Mouse (Mus musculus) kidney, postnatal 0 days (tissue): ENCODE results near the gene Rnf111. TPM values are rescaled to one million over a fixed set of nuclear protein-coding genes. Genes with fewer than 3 reads are reported as not detected.

Experiments used
- ATAC-seq: fragments of 200-750 bp; cut with Nextera tagmentation; replicated peaks from 2 replicates; pipeline ENCODE4 v1.8.0; 2017; ENCODE audit warnings: low read depth, moderate number of reproducible peaks, moderate TSS enrichment, moderate library complexity; ENCODE audit not compliant: low FRiP score
- DNase-seq: peaks from one replicate; pipeline ENCODE4 v3.0.0-alpha.2; 2016; ENCODE audit warnings: low spot score
- H3K27ac ChIP-seq: fragments of 300-500 bp; sonication (generic); 2 replicates; pipeline ENCODE4 v1.5.1; 2014; ENCODE audit warnings: mild to moderate bottlenecking
- H3K27me3 ChIP-seq: fragments of 300-500 bp; sonication (generic); 2 replicates; pipeline ENCODE4 v1.6.1; 2014; ENCODE audit warnings: low read length, mixed read lengths; ENCODE audit not compliant: insufficient read depth
- H3K36me3 ChIP-seq: fragments of 300-500 bp; sonication (generic); 2 replicates; pipeline ENCODE4 v1.6.1; 2014; ENCODE audit warnings: low read length, mixed read lengths; ENCODE audit not compliant: insufficient read depth
- H3K4me1 ChIP-seq: fragments of 300-500 bp; sonication (generic); replicated peaks from 2 replicates; pipeline ENCODE4 v1.6.1; 2014; ENCODE audit warnings: antibody characterized with exemption, low read length, mixed read lengths; ENCODE audit not compliant: insufficient read depth
- H3K4me2 ChIP-seq: fragments of 300-500 bp; sonication (generic); 2 replicates; pipeline ENCODE4 v1.6.1; 2014; ENCODE audit warnings: mild to moderate bottlenecking, low read length, moderate library complexity, mixed read lengths
- H3K4me3 ChIP-seq: fragments of 300-500 bp; sonication (generic); replicated peaks from 2 replicates; pipeline ENCODE4 v1.5.1; 2014; ENCODE audit warnings: low read depth, low read length
- H3K9ac ChIP-seq: fragments of 300-500 bp; sonication (generic); 2 replicates; pipeline ENCODE4 v1.6.1; 2014; ENCODE audit warnings: low read depth, low read length
- H3K9me3 ChIP-seq: fragments of 300-500 bp; sonication (generic); replicated peaks from 2 replicates; pipeline ENCODE4 v1.6.1; 2016; ENCODE audit warnings: low read length, inconsistent platforms, mixed read lengths
- CTCF ChIP-seq: IDR thresholded peaks from 2 replicates; pipeline ENCODE4 v1.5.1; 2016; ENCODE audit warnings: antibody characterized with exemption, low read depth, mild to moderate bottlenecking, moderate library complexity
- WGBS: fragments of 180-500 bp; shearing (Covaris S2); extraction: QIAGEN DNeasy Blood & Tissue Kit; methylation state at CpG from one replicate; pipeline ENCODE4 v1.1.7; 2014; 5-methylcytosine and 5-hydroxymethylcytosine counted together
- polyA plus RNA-seq: library from polyadenylated mRNA; unstranded; fragments of >200 nt; fragmentation: Nextera tagmentation; extraction: Ambion mirVana; gene quantifications from 2 replicates; pipeline ENCODE4 v1.2.1, GENCODE M21; 2015

Gene Rnf111
- polyA plus RNA-seq, 1 experiment from 2014 or later = 23.1 TPM

GRCm38 (mm10) chr9:70520651-70521050 is 17.1 kb upstream of the Rnf111 start:
- no peak overlapping the region for H3K27ac ChIP-seq
- no peak for DNase-seq
- no peak overlapping the region for H3K4me2 ChIP-seq
- H3K4me3 ChIP-seq = no peak overlapping the region
- H3K4me1 ChIP-seq = no peaks in the 10 kb centered on the region
- no peak for TF ChIP-seq CTCF
- H3K36me3 ChIP-seq = no peaks in the 10 kb centered on the region
- ATAC-seq = no peak
- WGBS = 79% methylated on average over 3 of the region's 3 CpGs
- H3K9ac ChIP-seq = no peak overlapping the region
- no peaks in the 10 kb centered on the region for H3K9me3 ChIP-seq
- H3K27me3 ChIP-seq = no peaks in the 10 kb centered on the region

- no peaks in the 10 kb centered on the region for H3K4me1 ChIP-seq
- no peak overlapping the region for H3K27ac ChIP-seq
- no peak for TF ChIP-seq CTCF
- WGBS = 84% methylated on average over 7 of the region's 7 CpGs
- DNase-seq (no peak), ATAC-seq (no peak)
- H3K9ac ChIP-seq = no peak overlapping the region
- H3K9me3 ChIP-seq = no peaks in the 10 kb centered on the region
- H3K36me3 ChIP-seq = no peaks in the 10 kb centered on the region
- H3K27me3 ChIP-seq = no peaks in the 10 kb centered on the region
- H3K4me2 ChIP-seq = no peak overlapping the region
- H3K4me3 ChIP-seq = no peak overlapping the region
Measured at GRCm38 (mm10) chr9:70511681-70512080, 8.2 kb upstream of the Rnf111 start.

GRCm38 (mm10) chr9:70510998-70511583 is 7.6 kb upstream of the Rnf111 start:
- DNase-seq (no peak), ATAC-seq (no peak)
- no peaks in the 10 kb centered on the region for H3K27me3 ChIP-seq
- H3K4me3 ChIP-seq = no peak overlapping the region
- 70% methylated on average over 10 of the region's 10 CpGs for WGBS
- no peak overlapping the region for H3K9ac ChIP-seq
- H3K27ac ChIP-seq = no peak overlapping the region
- no peaks in the 10 kb centered on the region for H3K9me3 ChIP-seq
- no peak overlapping the region for H3K4me2 ChIP-seq
- no peaks in the 10 kb centered on the region for H3K36me3 ChIP-seq
- peak; percentile 60 for TF ChIP-seq CTCF
- no peaks in the 10 kb centered on the region for H3K4me1 ChIP-seq

- Histone ChIP-seq H3K9ac (no peak overlapping the region), H3K4me3 (no peak overlapping the region), H3K4me1 (no peaks in the 10 kb centered on the region), H3K27me3 (no peaks in the 10 kb centered on the region), H3K27ac (no peak overlapping the region), H3K36me3 (no peaks in the 10 kb centered on the region), H3K4me2 (no peak overlapping the region), H3K9me3 (no peaks in the 10 kb centered on the region)
- 45% methylated on average over 4 of the region's 4 CpGs for WGBS
- TF ChIP-seq CTCF = no peak
- ATAC-seq (no peak), DNase-seq (peak; percentile 37)
Measured at GRCm38 (mm10) chr9:70509906-70510525, 6.5 kb upstream of the Rnf111 start.

GRCm38 (mm10) chr9:70506787-70507186 is 3.3 kb upstream of the Rnf111 start:
- peak overlapping the region; percentile 13; the same call in 1 of the 2 replicates for H3K27ac ChIP-seq
- WGBS = 56% methylated on average over 8 of the region's 8 CpGs
- no peak overlapping the region for H3K4me2 ChIP-seq
- H3K4me3 ChIP-seq = no peak overlapping the region
- 0 out of 2 replicates have a peak, but pooled peaks cover 4% of the 10 kb centered on the region for H3K4me1 ChIP-seq
- H3K27me3 ChIP-seq = no peaks in the 10 kb centered on the region
- ATAC-seq (no peak), DNase-seq (no peak)
- no peak overlapping the region for H3K9ac ChIP-seq
- no peaks in the 10 kb centered on the region for H3K9me3 ChIP-seq
- no peak for TF ChIP-seq CTCF
- no peaks in the 10 kb centered on the region for H3K36me3 ChIP-seq

GRCm38 (mm10) chr9:70506186-70506585 is 2.7 kb upstream of the Rnf111 start:
- H3K36me3 ChIP-seq = no peaks in the 10 kb centered on the region
- ATAC-seq (no peak), DNase-seq (no peak)
- no peak overlapping the region for H3K9ac ChIP-seq
- 0 out of 2 replicates have a peak, but pooled peaks cover 4% of the 10 kb centered on the region for H3K4me1 ChIP-seq
- no peaks in the 10 kb centered on the region for H3K27me3 ChIP-seq
- H3K4me2 ChIP-seq = no peak overlapping the region
- H3K9me3 ChIP-seq = no peaks in the 10 kb centered on the region
- no peak for TF ChIP-seq CTCF
- H3K27ac ChIP-seq = no peak overlapping the region
- no peak overlapping the region for H3K4me3 ChIP-seq
- WGBS = 35% methylated on average over 2 of the region's 2 CpGs
